Mouse (Mus musculus) kidney, adult 2 months (tissue): ENCODE measurements around the gene Dapp1.

Experiments used
- CTCF ChIP-seq: fragments of 200-500 bp; conservative IDR thresholded peaks from 2 replicates; pipeline ENCODE4 v1.5.1; 2011; ENCODE audit warnings: low read depth, mild to moderate bottlenecking, control low read depth, low read length, moderate library complexity, mixed read lengths; ENCODE audit not compliant: insufficient read depth, insufficient read length
- POLR2A ChIP-seq: fragments of 200-500 bp; IDR thresholded peaks from one replicate; pipeline ENCODE4 v1.6.1; 2011; ENCODE audit warnings: low read depth, low read length, control low read depth

DNA sequence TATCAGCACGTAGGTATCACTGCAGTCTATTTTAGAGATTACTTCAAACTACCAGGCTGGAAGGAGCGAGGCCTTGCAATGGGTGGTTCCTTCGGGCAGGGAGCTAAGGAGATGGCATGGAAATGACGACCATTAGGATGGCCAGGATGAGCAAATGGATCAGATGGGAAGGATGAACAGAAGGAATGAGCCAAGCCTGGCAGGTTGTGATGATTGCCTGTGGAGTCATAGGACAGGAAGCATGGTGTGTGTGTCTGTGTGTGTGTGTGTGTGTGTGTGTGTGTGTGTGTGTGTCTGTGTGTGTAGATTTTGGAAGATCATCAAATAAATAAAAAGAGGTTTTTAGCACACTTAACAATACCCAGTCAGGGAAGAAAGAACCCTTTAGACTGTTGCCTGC lies 41.3 kb upstream of the Dapp1 start:
- TF ChIP-seq CTCF (no peak), POLR2A (no peak)
